Mouse (Mus musculus): ENCODE data around the gene Runx1. TPM values are rescaled to one million over a fixed set of nuclear protein-coding genes. Genes with fewer than 3 reads are reported as not detected.

Runx1 gene
- polyA plus RNA-seq, 1 experiment from 2014 or later = 13.8 TPM

- no peak for ATAC-seq (ENCODE audit: insufficient number of reproducible peaks, insufficient read depth, low FRiP score, low TSS enrichment)
- peaks cover 8% of the 10 kb centered on the region; the same call in 1 of the 2 replicates for H3K36me3 ChIP-seq
- 77% methylated on average over 7 of the region's 7 CpGs for WGBS
- peaks cover 11% of the 10 kb centered on the region; the same call in 1 of the 2 replicates for H3K4me1 ChIP-seq
- 0 out of 2 replicates have a peak, but pooled peaks cover 2% of the 10 kb centered on the region for H3K27me3 ChIP-seq
- H3K9ac ChIP-seq = no peak overlapping the region
- no peak overlapping the region for H3K4me3 ChIP-seq
- no peak overlapping the region for H3K4me2 ChIP-seq (replicated peaks)
- H3K27ac ChIP-seq = no peak overlapping the region
- no peaks in the 10 kb centered on the region for H3K9me3 ChIP-seq
These were observed 164.2 kb downstream of the Runx1 start for GRCm38 (mm10) chr16:92661757-92662156.

DNA sequence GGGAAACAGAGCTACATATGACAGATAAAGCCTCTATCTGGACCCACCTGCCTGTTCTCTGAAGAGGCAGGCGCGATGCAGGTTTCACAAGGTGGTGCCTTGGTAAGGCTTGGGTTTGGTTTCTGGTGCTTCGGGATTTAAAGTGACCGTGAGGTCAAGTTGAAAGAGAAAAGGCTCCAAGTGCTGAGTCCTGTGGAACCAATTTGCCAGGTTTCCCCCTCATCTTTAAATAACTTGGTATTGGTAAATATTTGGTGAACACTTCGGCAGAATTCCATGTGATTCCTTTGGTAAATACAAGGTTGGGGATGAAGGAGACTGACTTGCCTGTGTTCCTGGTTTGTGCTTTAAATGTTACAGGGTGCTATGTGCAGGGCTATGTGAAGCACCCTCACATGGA lies 169.2 kb downstream of the Runx1 start:
- 92% methylated on average over 5 of the region's 5 CpGs for WGBS

DNA sequence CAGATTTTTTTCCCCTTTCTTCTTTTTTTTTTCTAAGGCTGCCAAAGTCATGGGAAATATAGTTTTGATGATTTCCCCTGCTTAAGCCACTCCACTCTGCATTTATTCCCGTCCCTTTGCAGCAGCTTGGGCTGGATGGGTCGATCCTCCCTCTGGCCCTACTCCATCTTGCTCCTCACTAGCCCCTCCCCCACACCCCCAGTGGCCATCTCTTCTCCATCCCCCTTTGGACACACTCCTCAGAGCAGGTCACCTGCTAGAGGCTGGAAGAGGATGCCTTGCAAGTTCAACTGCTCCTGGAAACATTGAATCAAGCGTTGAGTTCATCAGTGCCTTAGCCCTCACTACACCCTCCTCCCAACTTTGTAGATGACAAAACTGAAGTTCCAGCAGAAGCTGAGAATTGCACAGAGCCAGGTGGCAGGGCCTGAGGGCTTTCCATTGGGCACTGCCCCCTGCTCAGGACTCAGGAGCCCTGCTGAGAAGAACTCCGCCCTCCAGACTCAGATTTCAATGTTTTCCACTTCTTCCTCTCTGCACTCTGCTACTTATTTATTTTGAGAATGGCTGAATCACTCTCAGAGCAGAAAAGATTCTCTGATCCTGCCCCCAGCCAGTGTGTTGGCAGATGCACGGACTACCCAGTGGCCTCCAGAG lies 171.5 kb downstream of the Runx1 start:
- Histone ChIP-seq H3K27me3 (0 out of 2 replicates have a peak, but pooled peaks cover under 1% of the 10 kb centered on the region), H3K27ac (peak overlapping the region; percentile 72), H3K9me3 (peaks cover 3% of the 10 kb centered on the region; the same call in 1 of the 2 replicates), H3K36me3 (no peaks in the 10 kb centered on the region; the same call in 1 of the 2 replicates), H3K4me3 (no peak overlapping the region), H3K9ac (no peak overlapping the region), H3K4me2 (replicated peaks) (no peak overlapping the region), H3K4me1 (peaks cover 40% of the 10 kb centered on the region)
- 34% methylated on average over 5 of the region's 5 CpGs for WGBS
- ATAC-seq (ENCODE audit: insufficient number of reproducible peaks, insufficient read depth, low FRiP score, low TSS enrichment) = no peak; the same call in 1 of the 2 replicates

More for the DNA sequence above, 169.2 kb downstream of the Runx1 start:
- Histone ChIP-seq H3K4me3 (no peak overlapping the region), H3K9ac (no peak overlapping the region), H3K27ac (no peak overlapping the region), H3K4me1 (peaks cover 40% of the 10 kb centered on the region), H3K9me3 (peaks cover 3% of the 10 kb centered on the region; the same call in 1 of the 2 replicates), H3K4me2 (replicated peaks) (no peak overlapping the region), H3K36me3 (no peaks in the 10 kb centered on the region; the same call in 1 of the 2 replicates), H3K27me3 (0 out of 2 replicates have a peak, but pooled peaks cover 2% of the 10 kb centered on the region)
- ATAC-seq (ENCODE audit: insufficient number of reproducible peaks, insufficient read depth, low FRiP score, low TSS enrichment) = no peak

DNA sequence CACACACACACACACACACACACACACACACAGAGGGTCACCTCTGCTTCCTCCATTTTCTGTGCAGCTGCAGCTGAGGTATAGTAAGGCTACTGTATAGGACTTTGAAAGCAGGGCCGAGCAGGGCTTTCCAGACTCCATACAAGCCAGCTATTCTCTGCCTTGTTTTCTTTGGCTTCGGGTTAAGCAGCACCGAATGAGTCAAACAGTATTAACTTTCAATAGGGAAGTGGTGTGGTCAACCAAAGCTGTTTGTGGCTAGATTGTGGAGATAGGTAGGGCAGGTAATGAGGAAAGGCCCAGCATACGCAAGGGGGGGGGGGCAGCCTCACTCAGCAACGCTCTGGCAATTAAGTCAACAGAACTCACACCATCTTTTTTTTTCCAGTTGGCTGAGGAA lies 172.1 kb downstream of the Runx1 start:
- Histone ChIP-seq H3K27ac (peak overlapping the region; percentile 72; the same call in 1 of the 2 replicates), H3K4me3 (no peak overlapping the region), H3K36me3 (no peaks in the 10 kb centered on the region; the same call in 1 of the 2 replicates), H3K27me3 (no peaks in the 10 kb centered on the region), H3K9me3 (peaks cover 3% of the 10 kb centered on the region; the same call in 1 of the 2 replicates), H3K9ac (no peak overlapping the region), H3K4me1 (peaks cover 38% of the 10 kb centered on the region), H3K4me2 (replicated peaks) (no peak overlapping the region)
- peak; percentile 44; the same call in 1 of the 2 replicates for ATAC-seq (ENCODE audit: insufficient number of reproducible peaks, insufficient read depth, low FRiP score, low TSS enrichment)
- 28% methylated on average over 5 of the region's 5 CpGs for WGBS

DNA sequence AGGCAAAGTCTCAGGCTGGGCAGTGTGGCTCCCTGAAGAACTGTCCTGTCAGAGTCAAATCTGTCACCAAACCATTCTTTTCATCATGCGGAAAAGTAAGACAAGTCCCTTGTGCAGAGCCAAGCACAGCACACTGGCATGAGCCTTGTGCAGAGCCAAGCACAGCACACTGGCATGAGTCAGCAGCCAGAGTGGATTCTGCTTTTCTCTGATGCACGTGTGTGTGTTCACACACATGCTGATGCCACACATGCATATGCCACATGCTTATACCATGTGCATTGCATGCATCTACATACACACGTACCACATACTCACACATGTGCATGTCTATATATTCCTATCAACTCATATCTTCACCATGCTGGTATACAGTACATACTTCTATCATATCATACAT lies 174.7 kb downstream of the Runx1 start:
- Histone ChIP-seq H3K9ac (no peak overlapping the region), H3K4me3 (no peak overlapping the region), H3K27ac (no peak overlapping the region), H3K4me1 (peaks cover 38% of the 10 kb centered on the region), H3K27me3 (no peaks in the 10 kb centered on the region), H3K4me2 (replicated peaks) (no peak overlapping the region), H3K36me3 (no peaks in the 10 kb centered on the region), H3K9me3 (peaks cover 3% of the 10 kb centered on the region; the same call in 1 of the 2 replicates)
- WGBS = 87% methylated on average over 3 of the region's 3 CpGs
- no peak for ATAC-seq (ENCODE audit: insufficient number of reproducible peaks, insufficient read depth, low FRiP score, low TSS enrichment)

DNA sequence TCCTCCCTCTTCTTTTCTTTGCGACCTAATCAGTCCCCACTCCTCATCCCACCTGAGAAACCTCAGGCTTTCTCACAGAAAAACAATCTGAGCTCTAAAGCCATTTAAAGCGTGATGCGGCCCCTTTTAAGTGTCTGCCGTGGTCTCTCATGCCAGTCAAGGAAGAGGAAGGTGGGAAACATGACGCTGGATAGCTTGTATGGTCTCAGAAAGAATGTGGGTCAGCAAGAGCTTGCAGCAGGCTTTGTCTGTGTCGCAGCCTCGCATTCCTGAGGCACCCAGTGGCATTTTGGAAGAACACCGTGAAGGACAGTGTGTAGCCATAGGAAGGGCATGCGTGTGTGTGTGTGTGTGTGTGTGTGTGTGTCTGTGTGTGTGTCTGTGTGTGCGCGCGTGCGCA lies 179.8 kb downstream of the Runx1 start:
- Histone ChIP-seq H3K27ac (peak overlapping the region; percentile 85), H3K9ac (peak overlapping the region; percentile 3; the same call in 1 of the 2 replicates)
- ATAC-seq (ENCODE audit: insufficient number of reproducible peaks, insufficient read depth, low FRiP score, low TSS enrichment) = no peak; the same call in 1 of the 2 replicates

GRCm38 (mm10) chr16:92645423-92646115 lies 180.4 kb downstream of the Runx1 start:
- H3K9me3 ChIP-seq = no peaks in the 10 kb centered on the region
- ATAC-seq (ENCODE audit: insufficient number of reproducible peaks, insufficient read depth, low FRiP score, low TSS enrichment) = no peak
- no peaks in the 10 kb centered on the region for H3K36me3 ChIP-seq
- H3K27ac ChIP-seq = peak overlapping the region; percentile 85
- no peak overlapping the region for H3K4me2 ChIP-seq (replicated peaks)
- WGBS = 46% methylated on average over 22 of the region's 22 CpGs
- H3K4me1 ChIP-seq = peaks cover 37% of the 10 kb centered on the region
- H3K9ac ChIP-seq = no peak overlapping the region
- no peaks in the 10 kb centered on the region for H3K27me3 ChIP-seq
- H3K4me3 ChIP-seq = no peak overlapping the region

More for the DNA sequence above, 179.8 kb downstream of the Runx1 start:
- Histone ChIP-seq H3K36me3 (no peaks in the 10 kb centered on the region), H3K9me3 (no peaks in the 10 kb centered on the region), H3K27me3 (no peaks in the 10 kb centered on the region), H3K4me1 (peaks cover 36% of the 10 kb centered on the region), H3K4me3 (no peak overlapping the region), H3K4me2 (replicated peaks) (0 out of 2 replicates have a peak overlapping the region, but pooled peaks have one; percentile 8)
- 64% methylated on average over 13 of the region's 13 CpGs for WGBS

DNA sequence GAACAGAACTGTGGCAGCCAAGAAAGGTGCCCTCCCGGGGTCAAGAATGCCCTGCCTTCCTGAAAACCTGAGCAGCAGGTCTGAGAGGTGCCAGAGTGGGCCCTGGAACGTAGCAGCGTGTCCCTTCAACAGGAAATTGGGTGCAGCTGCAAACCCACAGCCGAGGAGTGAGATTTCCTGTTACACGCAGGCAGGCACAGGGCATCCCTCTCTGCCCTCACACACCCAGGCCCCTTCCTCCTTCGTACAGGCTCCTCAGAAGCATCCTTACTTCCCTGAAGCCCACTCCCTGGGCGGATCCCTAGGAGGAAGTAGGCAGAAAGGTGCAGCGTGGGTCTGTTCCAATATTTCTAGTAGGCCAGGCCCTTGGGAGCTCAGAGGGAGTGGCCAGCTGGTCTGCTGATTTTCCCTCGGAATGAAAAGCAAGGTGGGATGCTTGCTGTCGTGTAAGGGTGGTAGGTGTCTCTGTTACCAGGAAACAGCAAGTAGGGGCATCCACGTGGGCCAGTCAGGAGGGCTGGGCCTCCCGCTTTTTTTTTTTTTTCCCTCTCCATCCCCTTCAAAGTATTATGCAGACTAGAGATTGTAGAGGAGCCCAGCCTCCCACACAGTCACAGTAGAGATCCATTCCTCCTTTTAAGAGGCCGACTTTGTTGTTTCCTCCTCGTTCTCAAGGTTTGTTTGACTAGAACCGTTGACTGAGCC lies 181.1 kb downstream of the Runx1 start:
- H3K27me3 ChIP-seq = no peaks in the 10 kb centered on the region
- H3K4me3 ChIP-seq = no peak overlapping the region
- H3K27ac ChIP-seq = peak overlapping the region; percentile 85
- no peak overlapping the region for H3K9ac ChIP-seq
- no peak for ATAC-seq (ENCODE audit: insufficient number of reproducible peaks, insufficient read depth, low FRiP score, low TSS enrichment)
- H3K9me3 ChIP-seq = no peaks in the 10 kb centered on the region
- no peaks in the 10 kb centered on the region for H3K36me3 ChIP-seq
- WGBS = 39% methylated on average over 15 of the region's 15 CpGs
- peaks cover 37% of the 10 kb centered on the region for H3K4me1 ChIP-seq
- no peak overlapping the region for H3K4me2 ChIP-seq (replicated peaks)

DNA sequence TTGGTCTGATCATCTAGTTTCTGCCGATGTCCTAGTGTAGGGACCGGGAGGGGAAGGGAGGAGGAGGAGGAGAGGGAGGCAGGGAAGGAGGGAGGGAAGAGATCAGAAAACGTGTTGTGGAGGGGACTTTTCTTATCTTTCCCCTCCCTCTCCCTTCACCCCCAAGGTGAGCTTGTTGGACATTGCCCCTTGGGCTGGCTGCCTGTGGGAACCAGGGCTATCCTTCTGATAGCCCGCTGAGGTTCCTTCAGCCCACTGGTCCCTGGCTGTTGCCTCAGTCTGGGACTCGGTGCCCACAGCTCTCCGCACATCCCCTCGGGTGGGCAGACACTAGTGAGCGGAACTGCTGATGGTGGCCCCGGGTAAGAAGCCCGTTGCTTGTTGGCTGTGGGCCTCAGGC lies 181.6 kb downstream of the Runx1 start:
- Histone ChIP-seq H3K27ac (peak overlapping the region; percentile 85), H3K4me2 (replicated peaks) (no peak overlapping the region), H3K9me3 (no peaks in the 10 kb centered on the region), H3K36me3 (no peaks in the 10 kb centered on the region), H3K4me3 (no peak overlapping the region), H3K4me1 (peaks cover 41% of the 10 kb centered on the region), H3K27me3 (no peaks in the 10 kb centered on the region), H3K9ac (no peak overlapping the region)
- ATAC-seq (ENCODE audit: insufficient number of reproducible peaks, insufficient read depth, low FRiP score, low TSS enrichment) = no peak
- WGBS = 62% methylated on average over 10 of the region's 10 CpGs

DNA sequence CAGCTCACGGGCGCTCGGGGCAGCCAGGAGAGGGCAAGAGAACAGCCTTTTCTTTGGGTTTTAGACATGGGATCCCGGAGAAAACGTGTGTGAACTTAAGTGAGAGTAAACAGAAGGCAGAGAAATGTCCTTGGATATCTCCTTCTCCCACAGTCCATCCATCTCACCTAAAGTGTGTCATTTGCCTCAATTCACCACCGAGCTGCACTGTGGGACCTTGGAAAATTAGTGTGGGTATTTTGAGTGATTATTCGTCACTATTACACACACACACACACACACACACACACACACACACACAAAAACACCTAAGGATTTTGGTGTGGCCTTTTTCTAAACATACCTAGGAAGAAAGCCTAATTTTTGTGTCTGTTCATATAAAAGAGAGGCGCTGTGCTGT lies 183.7 kb downstream of the Runx1 start:
- Histone ChIP-seq H3K27ac (no peak overlapping the region), H3K4me3 (no peak overlapping the region), H3K9me3 (no peaks in the 10 kb centered on the region), H3K4me1 (peaks cover 39% of the 10 kb centered on the region), H3K27me3 (no peaks in the 10 kb centered on the region), H3K9ac (no peak overlapping the region), H3K36me3 (no peaks in the 10 kb centered on the region), H3K4me2 (replicated peaks) (no peak overlapping the region)
- no peak for ATAC-seq (ENCODE audit: insufficient number of reproducible peaks, insufficient read depth, low FRiP score, low TSS enrichment)
- 84% methylated on average over 8 of the region's 8 CpGs for WGBS

DNA sequence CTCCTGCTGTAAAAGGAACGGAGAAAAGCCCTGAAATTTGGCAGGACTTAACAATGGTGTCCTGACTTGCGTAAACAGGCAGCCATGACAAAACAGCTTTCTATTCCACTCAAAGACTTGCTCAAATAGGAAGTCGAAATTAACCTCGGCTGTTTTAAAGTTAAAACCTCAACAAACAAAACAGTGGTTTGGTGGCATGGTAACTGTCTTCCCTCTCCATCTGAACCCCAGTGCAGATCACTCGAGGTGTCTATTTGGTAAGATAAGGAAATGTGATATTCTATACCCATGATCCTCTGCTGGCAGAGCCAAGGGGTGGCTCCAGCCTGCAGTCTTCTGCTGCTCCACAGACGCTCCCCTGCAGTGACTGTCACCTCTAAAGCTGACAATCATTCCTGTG lies 184.9 kb downstream of the Runx1 start:
- ATAC-seq (ENCODE audit: insufficient number of reproducible peaks, insufficient read depth, low FRiP score, low TSS enrichment) = no peak
- no peaks in the 10 kb centered on the region for H3K9me3 ChIP-seq
- H3K9ac ChIP-seq = no peak overlapping the region
- H3K36me3 ChIP-seq = no peaks in the 10 kb centered on the region
- H3K4me1 ChIP-seq = peaks cover 30% of the 10 kb centered on the region
- no peaks in the 10 kb centered on the region for H3K27me3 ChIP-seq
- no peak overlapping the region for H3K4me3 ChIP-seq
- H3K27ac ChIP-seq = no peak overlapping the region
- H3K4me2 ChIP-seq (replicated peaks) = no peak overlapping the region
- 69% methylated on average over 6 of the region's 6 CpGs for WGBS
